Mouse (Mus musculus): ENCODE data around the gene Lmo4. TPM values are rescaled to one million over a fixed set of nuclear protein-coding genes. Genes with fewer than 3 reads are reported as not detected.

Gene Lmo4
- total RNA-seq, 1 experiment from 2014 or later, result 104 TPM

DNA sequence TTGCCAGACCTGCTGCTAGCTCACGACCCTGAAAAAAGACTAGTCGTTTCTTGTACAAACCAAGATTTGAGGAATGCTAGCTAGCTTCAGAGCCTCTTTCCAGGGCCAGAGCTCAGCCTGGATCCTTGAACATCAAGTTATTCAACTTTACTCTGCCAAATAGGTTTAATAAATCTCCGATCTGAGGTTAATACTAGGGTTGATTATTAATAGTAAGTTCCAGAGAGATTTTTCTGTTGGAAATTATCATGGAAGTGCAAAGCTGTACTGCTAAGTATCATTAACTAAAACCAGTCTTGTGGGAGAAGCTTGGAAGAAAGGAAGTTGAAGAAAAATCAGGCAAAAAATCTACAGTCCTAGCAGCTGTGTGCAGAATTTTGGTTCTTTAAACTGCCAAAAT is 1.2 kb upstream of the Lmo4 start:
- ATAC-seq (replicated peaks; ENCODE audit: insufficient number of reproducible peaks, low FRiP score, low TSS enrichment, poor library complexity, severe bottlenecking), result no peak

DNA sequence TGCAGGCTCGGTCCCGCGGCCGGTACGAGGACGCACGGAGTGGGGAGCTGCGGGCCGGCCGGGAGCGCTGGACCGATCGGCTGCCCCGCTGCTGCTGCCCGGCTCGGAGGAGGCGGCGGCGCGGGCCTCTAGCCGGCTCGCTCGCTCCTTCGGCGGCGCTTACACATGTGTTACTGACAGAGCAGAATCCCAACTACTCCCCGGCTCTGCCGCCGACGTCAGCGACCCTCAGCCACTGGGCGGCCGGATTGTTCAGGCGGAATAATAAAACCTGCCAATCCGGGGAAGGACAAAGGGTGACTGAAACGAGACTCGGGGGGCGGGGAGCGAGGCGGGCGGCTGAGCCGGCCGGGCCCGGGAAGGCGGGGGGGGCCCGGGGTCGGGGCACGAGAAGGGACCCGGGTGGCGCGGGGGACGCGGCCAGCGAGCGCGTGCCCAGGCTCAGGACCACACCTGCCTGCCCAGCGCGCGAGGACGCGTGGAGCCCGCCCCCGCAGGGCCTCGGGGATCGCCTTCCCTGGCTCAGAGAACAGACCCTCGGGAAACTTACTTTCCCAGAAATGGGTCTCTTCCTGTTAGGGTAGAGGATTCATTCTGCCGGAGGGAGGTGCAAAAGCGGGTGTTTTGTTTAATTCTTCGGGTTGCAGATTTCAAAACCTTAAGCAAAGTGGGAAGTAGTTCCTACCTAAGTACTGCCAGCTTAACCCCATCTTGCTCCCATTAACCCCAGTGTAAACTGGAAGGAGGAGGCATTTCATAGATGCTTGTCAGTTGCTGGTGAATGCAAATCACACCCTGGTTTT is 532 bp upstream of the Lmo4 start:
- peak; percentile 75 for ATAC-seq (replicated peaks; ENCODE audit: insufficient number of reproducible peaks, low FRiP score, low TSS enrichment, poor library complexity, severe bottlenecking)

DNA sequence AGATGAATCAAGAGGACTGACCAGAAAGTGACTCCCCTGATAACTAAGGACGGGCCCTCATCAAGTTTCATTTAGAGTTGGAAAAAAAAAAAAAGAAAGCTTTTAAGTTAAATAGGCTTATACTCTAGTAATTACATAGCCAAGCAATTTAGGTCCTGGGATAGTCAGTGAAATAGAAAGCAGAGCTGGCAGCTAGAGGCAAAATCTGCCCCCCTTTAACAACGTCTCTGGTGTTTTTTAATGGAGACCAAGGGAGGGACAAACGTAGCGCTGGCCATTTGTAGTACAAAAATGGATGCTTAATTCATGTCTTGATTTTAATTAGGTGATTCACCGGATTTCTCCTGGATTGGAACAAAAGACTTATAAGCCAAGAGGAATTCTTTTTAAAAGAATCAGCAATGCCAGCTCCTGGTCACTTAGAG is 1.0 kb downstream of the Lmo4 start:
- no peak for ATAC-seq (replicated peaks; ENCODE audit: insufficient number of reproducible peaks, low FRiP score, low TSS enrichment, poor library complexity, severe bottlenecking)

DNA sequence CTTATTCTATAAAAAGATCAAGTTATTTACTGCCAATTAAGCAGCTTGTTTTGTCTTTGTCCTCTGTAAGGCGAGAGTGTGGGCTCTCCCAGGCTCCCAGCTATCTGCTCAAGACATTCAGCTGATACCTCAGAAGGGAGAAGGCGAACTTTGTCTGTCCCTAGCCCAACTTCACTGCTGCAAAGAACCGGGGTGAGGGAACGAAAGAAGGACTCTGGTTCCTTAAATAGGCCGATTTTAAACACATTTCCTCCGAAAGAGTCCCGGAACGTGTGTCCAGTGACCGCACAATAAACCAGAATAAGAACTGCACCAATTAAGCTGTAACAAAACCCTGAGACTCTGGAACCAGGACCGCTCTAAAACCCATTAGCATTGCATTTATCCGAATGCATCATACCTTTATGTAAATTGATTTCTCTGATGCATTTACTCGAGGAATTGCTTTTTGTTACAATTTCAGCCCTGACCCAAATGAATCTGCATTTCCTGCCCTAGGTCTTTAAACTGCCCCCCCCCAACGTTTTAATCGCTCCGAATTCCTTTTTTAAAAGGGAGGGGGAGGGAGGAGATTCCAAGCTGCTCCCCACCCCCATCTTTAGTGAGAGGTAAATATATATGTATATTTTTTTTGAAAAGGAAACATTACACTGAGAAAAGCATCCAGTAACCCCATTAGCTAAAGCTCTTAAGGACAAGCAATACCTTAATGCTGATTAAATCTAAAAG is 1.6 kb downstream of the Lmo4 start:
- ATAC-seq (replicated peaks; ENCODE audit: insufficient number of reproducible peaks, low FRiP score, low TSS enrichment, poor library complexity, severe bottlenecking), result no peak

DNA sequence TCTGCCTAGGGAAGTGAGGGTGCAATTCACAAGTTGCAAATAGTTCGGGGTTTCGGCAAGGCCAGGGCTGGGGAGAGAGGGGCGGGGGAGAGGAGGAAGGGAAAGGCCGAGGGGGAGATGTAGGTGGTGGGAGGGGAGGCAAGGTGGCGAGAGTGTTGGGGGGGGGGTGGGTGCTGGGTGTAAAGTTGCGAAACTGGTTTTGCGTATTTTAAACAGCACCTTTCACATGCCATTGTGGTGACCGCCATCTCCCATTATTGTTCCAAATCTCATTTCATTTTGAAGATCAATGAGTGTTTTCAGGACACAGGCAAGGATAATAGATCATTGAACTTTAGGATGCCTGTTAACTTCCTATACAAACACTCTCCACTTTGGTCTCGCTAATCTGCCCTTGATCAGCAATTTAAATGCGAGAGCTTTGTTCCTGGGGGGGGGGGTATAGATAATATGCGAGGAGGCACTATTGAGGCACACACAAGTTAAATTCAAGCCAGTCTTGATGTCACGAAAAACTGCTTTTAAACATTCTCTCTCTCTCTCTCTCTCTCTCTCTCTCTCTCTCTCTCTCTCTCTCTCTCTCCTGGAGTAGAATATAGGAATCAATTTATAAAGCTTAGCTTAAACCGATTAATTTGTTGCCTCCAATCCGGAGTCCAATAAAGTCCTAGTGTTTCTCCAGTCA is 2.3 kb downstream of the Lmo4 start:
- ATAC-seq (replicated peaks; ENCODE audit: insufficient number of reproducible peaks, low FRiP score, low TSS enrichment, poor library complexity, severe bottlenecking), result 0 out of 2 replicates have a peak, but pooled peaks have one; percentile 18

DNA sequence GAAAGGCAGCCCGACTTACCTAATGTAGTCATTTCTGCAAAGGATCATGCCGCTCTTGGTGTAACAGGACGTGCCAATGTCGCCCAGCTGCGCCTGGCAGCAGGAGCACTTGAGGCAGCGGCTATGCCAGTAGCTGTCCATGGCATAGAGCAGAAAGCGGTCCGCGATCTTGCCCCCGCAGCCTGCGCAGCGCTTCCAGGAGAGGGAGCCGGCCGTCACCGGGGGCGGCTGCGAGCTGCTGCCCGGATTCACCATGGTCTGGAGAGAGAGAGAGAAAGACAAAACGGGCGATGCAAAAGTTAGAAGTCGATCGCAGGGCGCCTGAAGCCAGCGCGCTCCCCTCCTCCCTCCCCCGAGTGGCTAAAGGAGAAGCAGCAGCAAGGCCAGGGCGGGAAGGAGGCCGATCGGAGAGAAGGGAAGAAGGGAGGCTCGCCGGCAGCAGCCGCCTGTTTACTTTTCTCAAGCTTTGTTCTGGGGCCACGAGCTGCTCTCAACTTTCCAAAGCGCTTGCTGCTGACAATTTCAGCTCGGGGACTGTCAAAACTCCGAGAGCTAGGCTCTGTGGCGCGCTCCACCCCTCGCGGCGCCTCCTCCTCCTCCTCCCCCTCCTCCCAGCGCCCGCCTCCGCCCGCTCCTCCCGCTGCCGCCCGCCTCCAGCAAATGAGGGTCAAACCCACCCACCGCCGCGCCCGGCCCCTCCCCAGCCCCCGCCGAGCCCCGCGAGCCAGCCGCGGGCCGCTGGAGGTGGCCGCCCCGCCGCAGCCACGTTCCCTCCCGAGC is 3.0 kb downstream of the Lmo4 start:
- ATAC-seq (replicated peaks; ENCODE audit: insufficient number of reproducible peaks, low FRiP score, low TSS enrichment, poor library complexity, severe bottlenecking), result peak; percentile 16; the same call in 1 of the 2 replicates

DNA sequence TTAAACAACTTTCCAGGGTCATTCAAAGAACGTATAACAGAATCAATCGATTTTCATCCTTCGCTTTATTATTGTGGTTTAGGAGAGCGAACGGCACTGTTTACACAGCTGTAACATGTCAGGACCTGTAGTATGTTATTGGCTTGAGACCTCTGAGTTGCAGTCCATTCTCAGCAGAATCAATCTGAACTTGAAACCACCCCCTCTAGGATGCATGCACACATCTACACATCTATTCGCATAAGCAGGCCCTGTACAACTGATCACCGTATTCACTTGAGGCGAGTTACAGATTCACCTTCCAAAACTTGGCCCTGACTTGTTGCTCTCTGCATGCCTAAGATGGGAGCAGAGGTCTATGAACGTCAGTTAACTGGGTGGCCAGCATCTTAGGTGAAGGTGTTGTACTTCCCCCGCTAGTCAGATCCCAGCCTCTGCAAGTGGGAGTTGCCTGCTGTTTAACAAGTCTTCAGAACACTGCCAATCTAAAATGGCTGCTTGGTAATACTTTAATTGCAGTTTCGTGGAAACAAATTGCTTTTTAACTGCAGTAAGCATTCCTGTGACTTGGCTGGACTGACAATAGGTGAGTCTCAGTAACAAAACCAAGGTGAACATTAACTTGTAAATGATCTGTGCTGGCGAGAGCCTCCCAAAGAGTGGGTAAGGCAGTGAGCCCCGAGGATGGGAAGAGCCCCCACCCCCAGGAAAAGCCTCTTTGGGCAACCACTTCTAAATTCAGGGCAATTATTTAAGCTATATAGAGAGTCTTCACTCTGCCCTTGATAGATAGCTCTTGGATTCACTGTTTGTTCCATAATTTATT is 19.5 kb downstream of the Lmo4 start:
- ATAC-seq (replicated peaks; ENCODE audit: insufficient number of reproducible peaks, low FRiP score, low TSS enrichment, poor library complexity, severe bottlenecking), result no peak

DNA sequence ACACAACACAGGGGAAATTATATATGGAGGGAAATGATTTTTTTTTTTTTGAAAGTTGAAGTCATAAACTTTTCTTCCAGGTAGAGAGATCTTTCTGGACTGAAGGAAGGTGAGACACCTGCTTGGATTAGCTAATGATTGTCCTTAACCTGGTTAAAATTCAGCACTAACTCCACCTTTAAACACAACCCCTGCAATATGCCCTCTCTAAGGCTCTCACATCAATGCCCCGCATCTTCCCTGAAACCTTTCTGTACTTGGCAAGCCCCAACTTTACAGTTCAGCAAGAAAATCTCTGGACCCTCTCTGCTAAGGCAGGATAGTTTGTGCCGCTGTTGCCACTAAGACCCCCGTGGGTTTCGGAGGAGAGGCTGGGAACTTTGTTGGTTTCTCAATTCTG is 20.1 kb downstream of the Lmo4 start:
- no peak for ATAC-seq (replicated peaks; ENCODE audit: insufficient number of reproducible peaks, low FRiP score, low TSS enrichment, poor library complexity, severe bottlenecking)

DNA sequence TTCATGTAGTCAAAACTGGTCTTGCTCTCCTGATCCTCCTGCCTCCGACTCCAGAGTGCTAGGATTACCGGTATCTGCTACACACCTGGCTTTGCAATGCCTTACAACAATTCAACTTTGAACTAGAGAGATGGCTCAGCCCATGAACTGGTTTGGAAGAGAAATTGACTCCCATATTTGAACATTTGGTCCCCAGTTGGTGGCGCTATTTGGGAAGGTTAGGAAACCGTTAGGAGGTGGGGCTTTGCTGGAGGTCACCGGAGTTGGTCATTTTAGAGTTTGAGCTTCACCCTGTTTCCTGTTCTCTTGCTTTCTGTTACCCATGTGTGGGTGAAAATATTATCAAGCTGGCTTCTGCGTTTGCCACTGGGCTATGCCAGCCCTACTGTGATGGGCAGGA is 22.8 kb downstream of the Lmo4 start:
- ATAC-seq (replicated peaks; ENCODE audit: insufficient number of reproducible peaks, low FRiP score, low TSS enrichment, poor library complexity, severe bottlenecking), result no peak

DNA sequence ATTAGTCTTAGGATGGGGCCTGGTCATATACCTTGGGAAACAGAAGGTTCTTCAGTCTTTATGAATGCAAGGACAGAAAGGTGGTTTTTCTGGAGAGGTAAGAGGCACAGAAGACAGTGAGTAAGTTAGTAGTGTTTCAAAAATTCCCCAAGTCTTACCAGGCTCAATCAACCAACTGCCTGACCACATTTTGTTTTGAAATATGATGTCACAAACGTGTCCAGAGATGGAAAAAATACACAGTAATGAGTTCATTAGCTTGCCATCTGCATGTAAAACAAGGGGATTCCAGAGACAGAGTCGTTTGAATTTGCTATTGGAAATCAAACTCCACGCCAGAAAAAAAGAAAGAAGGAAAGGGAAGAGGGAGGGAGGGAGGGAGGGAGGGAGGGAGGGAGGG is 26.1 kb downstream of the Lmo4 start:
- no peak for ATAC-seq (replicated peaks; ENCODE audit: insufficient number of reproducible peaks, low FRiP score, low TSS enrichment, poor library complexity, severe bottlenecking)

DNA sequence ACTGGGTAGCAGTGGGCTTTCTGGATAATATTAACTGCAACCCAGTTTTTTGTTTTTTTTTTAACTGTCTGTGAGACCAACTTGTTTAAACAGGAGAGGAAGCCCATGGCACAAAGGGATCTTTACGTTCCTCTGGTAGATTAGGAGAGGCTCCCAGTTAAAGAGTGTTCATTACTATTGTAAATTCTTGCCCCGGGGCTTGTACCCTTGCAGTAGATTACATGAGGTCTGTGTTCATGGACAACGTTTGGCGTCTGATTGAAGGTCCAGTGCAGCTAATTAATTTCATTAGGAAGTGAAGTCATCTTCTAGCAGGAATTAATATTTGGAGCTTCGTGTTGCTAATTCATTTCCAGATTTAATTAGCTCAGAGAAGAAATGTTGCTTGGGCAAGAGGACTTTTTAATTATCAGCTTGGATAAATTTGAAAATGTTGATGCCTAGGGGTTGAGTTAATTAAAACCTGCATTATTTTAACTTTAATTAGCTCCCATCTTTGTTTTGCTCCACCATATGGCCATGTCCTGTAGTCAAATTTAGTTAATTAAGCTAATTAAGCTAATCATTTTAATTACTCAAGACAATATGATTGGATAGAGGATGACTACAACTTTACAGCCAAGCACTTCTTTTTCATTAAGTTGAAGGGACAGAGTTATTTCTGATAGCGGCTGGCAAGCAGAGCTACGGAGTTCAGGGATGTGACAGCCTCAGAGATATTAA is 31.0 kb downstream of the Lmo4 start:
- ATAC-seq (replicated peaks; ENCODE audit: insufficient number of reproducible peaks, low FRiP score, low TSS enrichment, poor library complexity, severe bottlenecking), result no peak

DNA sequence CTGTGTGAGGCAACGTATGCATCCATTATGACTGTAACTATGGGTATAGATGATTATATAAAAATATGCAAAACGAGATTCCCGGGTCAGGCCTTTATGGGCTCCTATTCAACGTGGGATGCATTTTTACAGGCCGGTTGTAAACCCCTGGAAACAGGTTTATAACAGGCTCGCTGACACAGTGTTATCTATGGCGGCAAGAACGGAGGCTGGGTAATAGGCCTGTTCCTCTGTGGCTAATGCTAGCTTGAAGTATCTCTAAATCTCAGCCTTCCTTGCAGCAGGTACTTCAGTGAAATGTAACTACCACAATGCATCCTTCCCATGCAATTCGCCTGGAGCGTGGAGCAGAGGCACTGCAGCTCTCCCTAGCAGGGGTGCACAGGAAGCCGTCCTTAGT is 31.9 kb downstream of the Lmo4 start:
- no peak for ATAC-seq (replicated peaks; ENCODE audit: insufficient number of reproducible peaks, low FRiP score, low TSS enrichment, poor library complexity, severe bottlenecking)

DNA sequence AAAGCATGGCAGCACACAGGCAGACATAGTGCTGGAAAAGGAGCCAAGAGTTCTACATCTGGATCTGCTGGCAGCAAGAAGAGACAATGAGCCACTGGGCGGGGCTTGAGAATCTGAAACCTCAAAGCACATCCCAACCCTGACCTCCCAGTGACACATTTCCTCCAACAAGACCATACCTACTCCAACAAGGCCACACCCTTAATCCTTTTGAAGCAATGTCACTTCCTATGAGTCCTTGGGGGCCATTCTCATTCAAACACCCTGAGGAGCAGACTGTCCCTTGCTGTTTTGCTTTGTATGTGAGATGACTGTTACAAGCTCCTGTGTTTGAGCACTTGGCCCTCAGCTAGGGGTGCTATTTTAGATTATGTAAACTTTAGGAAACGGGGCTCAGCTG is 33.3 kb downstream of the Lmo4 start:
- ATAC-seq (replicated peaks; ENCODE audit: insufficient number of reproducible peaks, low FRiP score, low TSS enrichment, poor library complexity, severe bottlenecking), result no peak

DNA sequence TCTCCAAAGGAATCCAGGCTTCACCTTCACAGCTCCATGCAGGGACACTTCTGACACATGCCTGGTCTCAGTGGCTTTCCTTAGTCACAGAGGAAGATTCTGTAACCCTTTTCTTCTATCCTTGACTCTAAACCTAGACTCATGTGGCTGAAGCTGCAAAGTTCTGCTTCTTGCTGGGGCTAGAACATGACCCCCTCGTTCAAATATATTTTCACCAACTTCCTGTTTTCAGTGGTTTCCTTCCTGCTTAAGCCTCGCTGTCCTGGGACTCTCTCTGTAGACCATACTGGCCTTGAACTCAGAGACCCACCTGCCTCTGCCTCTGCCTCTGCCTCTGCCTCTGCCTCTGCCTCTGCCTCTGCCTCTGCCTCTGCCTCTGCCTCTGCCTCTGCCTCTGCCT is 34.5 kb downstream of the Lmo4 start:
- 0 out of 2 replicates have a peak, but pooled peaks have one; percentile 29 for ATAC-seq (replicated peaks; ENCODE audit: insufficient number of reproducible peaks, low FRiP score, low TSS enrichment, poor library complexity, severe bottlenecking)

DNA sequence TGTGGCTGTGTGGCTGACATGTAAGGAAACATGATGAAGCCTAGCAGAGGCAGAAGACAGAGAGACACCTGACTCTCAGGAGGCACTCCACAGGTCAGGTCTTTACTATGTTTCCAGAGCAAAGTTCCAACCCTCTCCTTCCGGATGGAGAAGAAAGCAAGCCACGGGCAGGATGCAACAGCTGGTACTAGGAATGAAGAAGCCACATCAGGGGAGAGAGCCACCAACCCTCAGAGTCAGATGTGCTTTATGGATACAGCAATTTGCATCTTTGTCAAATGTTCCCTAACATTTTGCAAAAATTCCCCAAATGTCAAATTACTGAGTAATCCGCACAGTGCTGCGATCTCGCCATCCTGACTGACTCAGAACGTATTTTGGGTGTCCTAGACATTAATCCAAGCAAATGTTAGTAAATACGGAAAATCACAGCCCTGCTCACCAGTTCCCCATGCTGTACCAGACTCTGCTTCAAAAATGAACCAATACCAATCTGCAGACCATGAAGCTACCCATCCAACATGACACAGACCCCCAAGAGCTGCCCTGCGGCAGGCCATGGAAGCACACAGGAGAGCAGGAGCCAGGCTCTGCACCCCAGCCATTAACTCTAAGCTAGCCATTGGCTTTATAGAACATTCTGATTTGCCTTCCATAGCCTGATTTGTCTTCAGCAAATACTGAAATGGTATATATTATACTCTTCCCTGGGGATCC is 38.4 kb downstream of the Lmo4 start:
- no peak for ATAC-seq (replicated peaks; ENCODE audit: insufficient number of reproducible peaks, low FRiP score, low TSS enrichment, poor library complexity, severe bottlenecking)

DNA sequence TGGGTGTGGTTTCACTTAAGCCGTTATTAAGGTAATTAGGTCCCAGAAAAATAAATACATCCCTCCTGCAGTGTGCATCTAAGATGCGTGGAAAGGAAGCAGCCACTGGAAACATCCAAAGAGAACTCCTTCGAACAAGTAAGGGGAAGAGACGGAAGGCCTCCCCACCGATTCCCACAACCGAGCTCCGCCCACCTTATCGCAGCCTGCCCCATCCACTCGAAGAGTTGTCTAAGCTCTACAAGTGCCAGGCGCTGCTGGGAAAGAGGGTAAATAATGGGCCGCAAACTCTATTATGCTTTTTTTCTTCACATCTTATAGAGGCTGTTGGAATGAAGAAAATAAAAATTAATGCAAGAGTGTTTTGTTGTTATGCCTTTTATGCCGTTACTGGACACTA is 39.6 kb downstream of the Lmo4 start:
- no peak for ATAC-seq (replicated peaks; ENCODE audit: insufficient number of reproducible peaks, low FRiP score, low TSS enrichment, poor library complexity, severe bottlenecking)

All from monocyte, adult 5-6 weeks (primary cell).